Mouse (Mus musculus) cerebellum, adult 11-12 months (tissue): Measurements from ENCODE around the gene Vmn1r123.
"Not testable (repeated sequence)": the region's sequence is repeated elsewhere in the genome, so short reads cannot be mapped to it uniquely, and the experiment has no call there.

Experiments
- DNase-seq: peaks from one replicate; pipeline ENCODE4 v3.0.0; 2022

Vmn1r123 gene

GRCm38 (mm10) chr7:21161885-21162284 lies at the start of gene Vmn1r123:
TSS of gene Vmn1r123 (plus strand) at chr7:21162185.
- not testable (repeated sequence) for DNase-seq

DNA sequence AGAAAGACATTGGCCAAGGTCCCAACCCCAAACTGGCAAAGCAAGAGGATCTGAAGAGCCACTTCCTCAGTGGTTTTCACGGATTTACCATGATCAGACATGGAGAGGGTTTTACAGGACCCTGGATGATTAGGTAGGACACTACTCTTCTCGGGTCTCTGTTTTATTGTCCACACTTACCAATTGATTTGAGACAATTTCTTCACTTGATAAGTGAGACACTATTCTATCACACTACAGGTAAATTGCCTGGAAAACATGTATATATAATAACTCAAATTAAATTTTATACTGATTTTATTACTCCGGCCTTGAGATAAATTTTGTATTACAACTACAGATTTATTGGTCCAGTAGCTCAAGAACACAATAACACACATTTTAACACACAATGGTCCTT lies 28.0 kb upstream of the Vmn1r123 start, which contains the start of gene Vmn1r122:
Vmn1r122 (minus strand) TSS at position 101 of the 400 bp plus-strand sequence.
- not testable (repeated sequence) for DNase-seq

DNA sequence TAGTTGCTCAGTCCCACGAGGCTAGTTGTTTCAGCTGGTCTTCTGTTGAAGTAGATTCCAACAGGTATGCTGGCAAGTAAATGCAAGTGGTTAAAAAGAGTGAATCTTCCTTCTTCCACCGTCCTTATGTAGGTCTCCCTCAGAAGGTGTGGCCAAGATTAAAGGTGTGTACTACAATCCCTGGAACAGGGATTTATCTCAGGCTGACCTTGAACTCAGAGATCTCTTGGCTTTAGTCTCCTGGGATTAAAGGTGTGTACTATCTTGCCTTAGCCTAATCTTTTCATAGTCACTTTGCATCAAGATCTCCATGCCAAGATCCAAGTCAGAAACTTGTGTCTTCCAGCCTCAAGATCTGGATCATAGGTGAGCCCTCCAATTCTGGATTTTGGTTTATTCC lies 28.3 kb downstream of the Vmn1r123 start, which contains the start of gene Gm5157:
Gm5157 (minus strand) TSS at position 101 of the 400 bp plus-strand sequence.
- DNase-seq, result not testable (repeated sequence)
